Mouse (Mus musculus) thymus, adult 2 months (tissue): ENCODE results near the gene 1700012B07Rik. TPM values are rescaled to one million over a fixed set of nuclear protein-coding genes. Genes with fewer than 3 reads are reported as not detected.

Experiments used
- DNase-seq: peaks from one replicate; pipeline ENCODE4 v3.0.0; 2021
- H3K27ac ChIP-seq: fragments of 200-500 bp; 2 replicates; pipeline ENCODE4 v1.5.1; 2012; ENCODE audit warnings: low read length, control low read depth; ENCODE audit not compliant: control insufficient read depth, insufficient read depth
- H3K27me3 ChIP-seq: fragments of 200-500 bp; 2 replicates; pipeline ENCODE4 v1.6.1; 2012; ENCODE audit warnings: mild to moderate bottlenecking, low read length, moderate library complexity, mixed read lengths; ENCODE audit not compliant: control insufficient read depth, insufficient read depth
- H3K36me3 ChIP-seq: fragments of 200-500 bp; 2 replicates; pipeline ENCODE4 v1.6.1; 2012; ENCODE audit warnings: mild to moderate bottlenecking, low read length, moderate library complexity; ENCODE audit not compliant: control insufficient read depth, insufficient read depth
- H3K4me1 ChIP-seq: fragments of 200-500 bp; replicated peaks from 2 replicates; pipeline ENCODE4 v1.6.1; 2012; ENCODE audit warnings: low read length; ENCODE audit not compliant: control insufficient read depth, insufficient read depth
- H3K4me3 ChIP-seq: fragments of 200-500 bp; 2 replicates; pipeline ENCODE4 v1.5.1; 2012; ENCODE audit warnings: mild to moderate bottlenecking, low read length, control low read depth, moderate library complexity; ENCODE audit not compliant: control insufficient read depth, insufficient read depth
- CTCF ChIP-seq: fragments of 200-500 bp; IDR thresholded peaks from 2 replicates; pipeline ENCODE4 v1.5.1; 2012; ENCODE audit warnings: mild to moderate bottlenecking, control low read depth, low read length, moderate library complexity, borderline replicate concordance; ENCODE audit not compliant: control insufficient read depth, poor library complexity, insufficient read depth; ENCODE audit errors: extremely low read depth
- POLR2A ChIP-seq: fragments of 200-500 bp; IDR thresholded peaks from 2 replicates; pipeline ENCODE4 v1.6.1; 2012; ENCODE audit warnings: mild to moderate bottlenecking, low read length, control low read depth, moderate library complexity; ENCODE audit not compliant: control insufficient read depth, poor library complexity, insufficient read depth; ENCODE audit errors: extremely low read depth
- WGBS: fragments of 180-500 bp; shearing (Covaris S2); methylation state at CpG from one replicate; pipeline ENCODE4 v1.1.7; 2018; 5-methylcytosine and 5-hydroxymethylcytosine counted together
- polyA plus RNA-seq: library from polyadenylated mRNA; depleted of rRNA; stranded (reverse); fragments of >200 nt; gene quantifications from 2 replicates; pipeline ENCODE4 v1.2.3, GENCODE M21; 2012

1700012B07Rik gene
- polyA plus RNA-seq, 1 experiment: 0.11 TPM

- H3K27ac ChIP-seq: no peak overlapping the region
- DNase-seq: no peak
- 0 out of 2 replicates have a peak, but pooled peaks cover 3% of the 10 kb centered on the region for H3K4me1 ChIP-seq
- no peaks in the 10 kb centered on the region for H3K36me3 ChIP-seq
- no peak overlapping the region for H3K4me3 ChIP-seq
- no peaks in the 10 kb centered on the region for H3K27me3 ChIP-seq
- no peak for TF ChIP-seq POLR2A
- TF ChIP-seq CTCF: no peak
- 84% methylated on average over 6 of the region's 6 CpGs for WGBS
Measured at GRCm38 (mm10) chr11:109797531-109797930, 30.3 kb downstream of the 1700012B07Rik start.

- no peaks in the 10 kb centered on the region for H3K36me3 ChIP-seq
- 19% methylated on average over 2 of the region's 2 CpGs for WGBS
- 0 out of 2 replicates have a peak, but pooled peaks cover 3% of the 10 kb centered on the region for H3K4me1 ChIP-seq
- no peak overlapping the region for H3K4me3 ChIP-seq
- DNase-seq: no peak
- no peak for TF ChIP-seq POLR2A
- no peak for TF ChIP-seq CTCF
- no peak overlapping the region for H3K27ac ChIP-seq
- no peaks in the 10 kb centered on the region for H3K27me3 ChIP-seq
Measured at GRCm38 (mm10) chr11:109795536-109795935, 32.3 kb downstream of the 1700012B07Rik start.

- Histone ChIP-seq H3K4me3 (no peak overlapping the region), H3K36me3 (no peaks in the 10 kb centered on the region), H3K27ac (no peak overlapping the region), H3K4me1 (0 out of 2 replicates have a peak, but pooled peaks cover 3% of the 10 kb centered on the region), H3K27me3 (no peaks in the 10 kb centered on the region)
- WGBS: 91% methylated on average over 4 of the region's 4 CpGs
- no peak for DNase-seq
- TF ChIP-seq CTCF: no peak
- TF ChIP-seq POLR2A: no peak
Measured at GRCm38 (mm10) chr11:109793578-109793977, 34.3 kb downstream of the 1700012B07Rik start.

GRCm38 (mm10) chr11:109792401-109792997 lies 35.3 kb downstream of the 1700012B07Rik start:
- no peak overlapping the region for H3K4me3 ChIP-seq
- 95% methylated on average over 13 of the region's 13 CpGs for WGBS
- TF ChIP-seq CTCF (no peak), POLR2A (no peak)
- no peak for DNase-seq
- 0 out of 2 replicates have a peak, but pooled peaks cover 3% of the 10 kb centered on the region for H3K4me1 ChIP-seq
- H3K27ac ChIP-seq: no peak overlapping the region
- H3K36me3 ChIP-seq: no peaks in the 10 kb centered on the region
- H3K27me3 ChIP-seq: no peaks in the 10 kb centered on the region

- H3K4me3 ChIP-seq: no peak overlapping the region
- no peak for DNase-seq
- H3K27me3 ChIP-seq: no peaks in the 10 kb centered on the region
- H3K4me1 ChIP-seq: 0 out of 2 replicates have a peak, but pooled peaks cover 3% of the 10 kb centered on the region
- H3K36me3 ChIP-seq: no peaks in the 10 kb centered on the region
- no peak overlapping the region for H3K27ac ChIP-seq
- TF ChIP-seq CTCF (no peak), POLR2A (no peak)
- 98% methylated on average over 2 of the region's 2 CpGs for WGBS
Measured at GRCm38 (mm10) chr11:109791965-109792364, 35.9 kb downstream of the 1700012B07Rik start.

GRCm38 (mm10) chr11:109790221-109790620 lies 37.6 kb downstream of the 1700012B07Rik start:
- H3K27ac ChIP-seq: no peak overlapping the region
- 76% methylated on average over 8 of the region's 8 CpGs for WGBS
- H3K27me3 ChIP-seq: no peaks in the 10 kb centered on the region
- no peak for DNase-seq
- TF ChIP-seq CTCF: no peak
- no peak for TF ChIP-seq POLR2A
- H3K36me3 ChIP-seq: no peaks in the 10 kb centered on the region
- H3K4me1 ChIP-seq: no peaks in the 10 kb centered on the region
- no peak overlapping the region for H3K4me3 ChIP-seq
